Mouse (Mus musculus) MEL (cell line): ENCODE measurements around the gene Thap8. TPM values are rescaled to one million over a fixed set of nuclear protein-coding genes. Genes with fewer than 3 reads are reported as not detected.

Experiments used
- DNase-seq: peaks from one replicate; pipeline ENCODE4 v3.0.0; 2011; ENCODE audit warnings: low read depth, low spot score
- H3K27ac ChIP-seq: 2 replicates; pipeline ENCODE4 v1.5.1; 2012; ENCODE audit warnings: low read depth, mild to moderate bottlenecking, control low read depth, low read length, moderate library complexity; ENCODE audit not compliant: control insufficient read depth
- H3K27me3 ChIP-seq, 2 experiments: fragments of 150-350 bp in 1 of 2; sonication (generic) in 1 of 2; 2 replicates each; pipeline ENCODE4 v1.6.1; 2012; ENCODE audit warnings: low read length in 2 of 2, mild to moderate bottlenecking in 2 of 2, improper control_type of control experiment in 1 of 2, moderate library complexity in 1 of 2; ENCODE audit not compliant: insufficient read depth in 2 of 2, control insufficient read depth in 1 of 2
- H3K36me3 ChIP-seq, 2 experiments: 2 replicates each; pipeline ENCODE4 v1.6.1; 2012 to 2014; ENCODE audit warnings: low read length in 2 of 2, improper control_type of control experiment in 1 of 2, inconsistent platforms in 1 of 2, mild to moderate bottlenecking in 1 of 2; ENCODE audit not compliant: insufficient read depth in 2 of 2, control insufficient read depth in 1 of 2
- H3K4me1 ChIP-seq, 2 experiments: fragments of 150-350 bp in 1 of 2; sonication (generic) in 1 of 2; 2 replicates each; pipeline ENCODE4 v1.6.1; 2012; ENCODE audit warnings: low read length in 2 of 2, improper control_type of control experiment in 1 of 2, mild to moderate bottlenecking in 1 of 2; ENCODE audit not compliant: insufficient read depth in 2 of 2, control insufficient read depth in 1 of 2
- H3K4me3 ChIP-seq, 2 experiments: fragments of 150-350 bp in 1 of 2; sonication (generic) in 1 of 2; 2 replicates each; pipeline ENCODE4 v1.5.1; 2012; ENCODE audit warnings: low read depth in 2 of 2, low read length in 2 of 2, mild to moderate bottlenecking in 2 of 2, moderate library complexity in 2 of 2, control low read depth in 1 of 2, improper control_type of control experiment in 1 of 2; ENCODE audit not compliant: control insufficient read depth in 1 of 2, insufficient read depth in 1 of 2
- H3K79me2 ChIP-seq: 2 replicates; pipeline ENCODE4 v1.6.1; 2012; ENCODE audit warnings: mild to moderate bottlenecking, low read length, moderate library complexity; ENCODE audit not compliant: control insufficient read depth, poor library complexity, insufficient read depth
- H3K9ac ChIP-seq: 2 replicates; pipeline ENCODE4 v1.6.1; 2012; ENCODE audit warnings: low read depth, mild to moderate bottlenecking, control low read depth, low read length, moderate library complexity; ENCODE audit not compliant: control insufficient read depth, poor library complexity, severe bottlenecking
- H3K9me3 ChIP-seq: fragments of 150-350 bp; sonication (generic); replicated peaks from 2 replicates; pipeline ENCODE4 v1.6.1; 2012; ENCODE audit warnings: mild to moderate bottlenecking, low read length, improper control_type of control experiment, moderate library complexity; ENCODE audit not compliant: insufficient read depth
- CHD1 ChIP-seq: IDR thresholded peaks from 2 replicates; pipeline ENCODE4 v1.6.1; 2012; ENCODE audit warnings: low read depth, mild to moderate bottlenecking, inconsistent platforms, low read length, improper control_type of control experiment
- CHD2 ChIP-seq: IDR thresholded peaks from 2 replicates; pipeline ENCODE4 v1.6.1; 2011; ENCODE audit warnings: low read length, improper control_type of control experiment
- E2F4 ChIP-seq: IDR thresholded peaks from 2 replicates; pipeline ENCODE4 v1.6.1; 2011; ENCODE audit warnings: low read depth, low read length, improper control_type of control experiment, borderline replicate concordance
- ELF1 ChIP-seq: IDR thresholded peaks from 2 replicates; pipeline ENCODE4 v1.6.1; 2014; ENCODE audit warnings: low read depth, mild to moderate bottlenecking, inconsistent platforms, low read length, improper control_type of control experiment, moderate library complexity
- ETS1 ChIP-seq: IDR thresholded peaks from 2 replicates; pipeline ENCODE4 v1.6.1; 2012; ENCODE audit warnings: low read depth, mild to moderate bottlenecking, inconsistent platforms, low read length, improper control_type of control experiment, moderate library complexity
- HCFC1 ChIP-seq: IDR thresholded peaks from 2 replicates; pipeline ENCODE4 v1.6.1; 2012; ENCODE audit warnings: low read depth, mild to moderate bottlenecking, inconsistent platforms, low read length, improper control_type of control experiment, moderate library complexity
- MAX ChIP-seq: IDR thresholded peaks from 2 replicates; pipeline ENCODE4 v1.6.1; 2011; ENCODE audit warnings: low read length, improper control_type of control experiment
- MAZ ChIP-seq: IDR thresholded peaks from 2 replicates; pipeline ENCODE4 v1.6.1; 2012; ENCODE audit warnings: low read depth, mild to moderate bottlenecking, inconsistent platforms, low read length, improper control_type of control experiment
- MEF2A ChIP-seq: IDR thresholded peaks from 2 replicates; pipeline ENCODE4 v1.6.1; 2014; ENCODE audit warnings: low read depth, mild to moderate bottlenecking, inconsistent platforms, low read length, improper control_type of control experiment; ENCODE audit not compliant: poor library complexity, insufficient replicate concordance, severe bottlenecking; ENCODE audit errors: extremely low read depth
- MXI1 ChIP-seq: IDR thresholded peaks from 2 replicates; pipeline ENCODE4 v1.6.1; 2011; ENCODE audit warnings: mild to moderate bottlenecking, low read depth, low read length, improper control_type of control experiment
- MYB ChIP-seq: IDR thresholded peaks from 2 replicates; pipeline ENCODE4 v1.6.1; 2011; ENCODE audit warnings: mild to moderate bottlenecking, low read depth, low read length, improper control_type of control experiment
- MYC ChIP-seq: IDR thresholded peaks from 2 replicates; pipeline ENCODE4 v1.6.1; 2011; ENCODE audit warnings: low read depth, mild to moderate bottlenecking, low read length, improper control_type of control experiment, moderate library complexity
- NELFE ChIP-seq: IDR thresholded peaks from 2 replicates; pipeline ENCODE4 v1.6.1; 2011; ENCODE audit warnings: low read depth, low read length, improper control_type of control experiment
- NRF1 ChIP-seq: IDR thresholded peaks from 2 replicates; pipeline ENCODE4 v1.6.1; 2014; ENCODE audit warnings: low read depth, mild to moderate bottlenecking, inconsistent platforms, low read length, improper control_type of control experiment, moderate library complexity; ENCODE audit not compliant: poor library complexity, insufficient read depth, severe bottlenecking
- POLR2A ChIP-seq, 2 experiments: IDR thresholded peaks; 2 replicates each; pipeline ENCODE4 v1.6.1; 2011 to 2012; ENCODE audit warnings: low read length in 2 of 2, mild to moderate bottlenecking in 2 of 2, control low read depth in 1 of 2, improper control_type of control experiment in 1 of 2, low read depth in 1 of 2, moderate library complexity in 1 of 2; ENCODE audit not compliant: control insufficient read depth in 1 of 2, insufficient read depth in 1 of 2, poor library complexity in 1 of 2
- POLR2AphosphoS2 ChIP-seq: IDR thresholded peaks from 2 replicates; pipeline ENCODE4 v1.6.1; 2011; ENCODE audit warnings: low read length, improper control_type of control experiment
- SIN3A ChIP-seq: IDR thresholded peaks from 2 replicates; pipeline ENCODE4 v1.6.1; 2012; ENCODE audit warnings: low read length, improper control_type of control experiment, inconsistent platforms
- SMC3 ChIP-seq: IDR thresholded peaks from 2 replicates; pipeline ENCODE4 v1.6.1; 2011; ENCODE audit warnings: low read depth, low read length, improper control_type of control experiment
- TAL1 ChIP-seq: IDR thresholded peaks from 2 replicates; pipeline ENCODE4 v1.6.1; 2012; ENCODE audit warnings: mild to moderate bottlenecking, inconsistent platforms, low read length, moderate library complexity, mixed read lengths
- TBP ChIP-seq: IDR thresholded peaks from 2 replicates; pipeline ENCODE4 v1.8.0; 2011; ENCODE audit warnings: low read depth, low read length, improper control_type of control experiment
- TCF12 ChIP-seq: IDR thresholded peaks from 2 replicates; pipeline ENCODE4 v1.6.1; 2014; ENCODE audit warnings: low read depth, mild to moderate bottlenecking, inconsistent platforms, low read length, improper control_type of control experiment, moderate library complexity
- UBTF ChIP-seq: IDR thresholded peaks from 2 replicates; pipeline ENCODE4 v1.6.1; 2012; ENCODE audit warnings: low read depth, mild to moderate bottlenecking, inconsistent platforms, low read length, improper control_type of control experiment, moderate library complexity, borderline replicate concordance; ENCODE audit not compliant: insufficient read depth
- USF1 ChIP-seq: IDR thresholded peaks from 2 replicates; pipeline ENCODE4 v1.6.1; 2014; ENCODE audit warnings: low read depth, mild to moderate bottlenecking, inconsistent platforms, low read length, improper control_type of control experiment, moderate library complexity
- ZMIZ1 ChIP-seq: IDR thresholded peaks from 2 replicates; pipeline ENCODE4 v1.6.1; 2012; ENCODE audit warnings: low read depth, mild to moderate bottlenecking, inconsistent platforms, low read length, improper control_type of control experiment, moderate library complexity
- ZNF384 ChIP-seq: IDR thresholded peaks from 2 replicates; pipeline ENCODE4 v1.6.1; 2012; ENCODE audit warnings: low read depth, mild to moderate bottlenecking, inconsistent platforms, low read length, improper control_type of control experiment
- polyA plus RNA-seq, 2 experiments: library from polyadenylated mRNA; stranded (reverse) in 1 of 2; unstranded in 1 of 2; fragments of >175 nt in 1 of 2; fragments of >200 nt in 1 of 2; gene quantifications; 2 replicates each; pipeline versions ENCODE4 v1.2.1 to v1.2.4; 2012; ENCODE audit warnings: low replicate concordance in 2 of 2, low read depth in 1 of 2; ENCODE audit not compliant: insufficient read length in 2 of 2, insufficient read depth in 1 of 2, missing spikeins in 1 of 2
- total RNA-seq: library from RNA; depleted of rRNA; stranded (reverse); fragments of 300-350 nt; gene quantifications from 2 replicates; pipeline ENCODE4 v1.2.3, GENCODE M21; 2012; rRNA removed

Thap8 gene
- total RNA-seq (0.42 and 0.73 TPM in 2 replicates), polyA plus RNA-seq (under 1 TPM in 1 of 2 experiments, not detected in 1; 0.46 TPM)

DNA sequence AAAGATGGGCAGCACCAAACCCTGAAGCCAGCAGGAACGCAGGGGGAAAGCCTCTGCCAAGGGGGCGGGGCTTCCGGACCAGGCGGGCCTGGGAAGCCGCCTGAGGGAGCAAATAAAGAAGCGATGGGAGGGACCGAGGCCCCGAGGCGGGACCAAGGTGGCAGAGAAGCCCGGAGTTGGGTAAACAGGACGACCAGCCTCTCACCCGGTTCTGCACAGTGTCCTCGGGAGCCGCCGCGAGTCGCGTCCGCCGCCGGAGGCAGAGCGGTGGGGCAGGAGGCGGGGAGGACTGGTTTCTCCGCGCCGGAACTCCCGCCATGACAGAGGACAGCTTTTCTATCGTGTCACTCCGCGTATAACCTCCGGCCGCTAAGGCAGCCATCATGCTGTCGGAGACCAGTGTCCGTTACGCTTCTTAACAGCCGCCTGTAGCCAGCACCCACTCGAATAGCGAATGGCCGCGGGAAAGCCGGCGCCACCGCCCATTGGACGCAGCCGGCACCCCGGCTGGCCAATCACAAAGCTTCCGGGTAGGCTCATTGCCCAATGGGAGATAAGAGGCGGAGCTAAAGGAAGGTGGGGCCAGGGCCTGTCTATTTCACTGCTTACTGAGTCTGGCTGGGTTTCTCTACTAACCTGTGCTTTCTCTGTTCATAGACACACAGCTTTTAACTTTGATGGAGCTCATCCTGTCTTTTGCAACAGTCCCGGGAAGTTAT, at the start of gene Thap8, which contains the start of gene Wdr62:
TSS of gene Thap8 (plus strand) at position 144 of the 719 bp plus-strand sequence.
TSS of gene Wdr62 (minus strand) at position 469 of the 719 bp plus-strand sequence.
- TF ChIP-seq TAL1 = no peak
- TF ChIP-seq MAZ = peak; percentile 49; the same call in 1 of the 2 replicates
- peak; percentile 38; the same call in 1 of the 2 replicates for TF ChIP-seq HCFC1
- TF ChIP-seq E2F4 = peak; percentile 56; the same call in 1 of the 2 replicates
- no peak for TF ChIP-seq ETS1
- 0 out of 2 replicates have a peak, but pooled peaks have one; percentile 7 for TF ChIP-seq USF1
- TF ChIP-seq SMC3 = no peak
- peak; percentile 80; the same call in 1 of the 2 replicates for TF ChIP-seq POLR2AphosphoS2
- peak; percentile 84 for TF ChIP-seq TBP
- peak; percentile 52; the same call in 1 of the 2 replicates for TF ChIP-seq MAX
- TF ChIP-seq UBTF = 0 out of 2 replicates have a peak, but pooled peaks have one; percentile 19
- peak; percentile 87 for TF ChIP-seq NELFE
- TF ChIP-seq ELF1 = peak; percentile 75
- TF ChIP-seq POLR2A (IDR thresholded peaks at IDR 0.05; ENCODE audit: control insufficient read depth in 1 of 2, insufficient read depth in 1 of 2, low read depth in 1 of 2, low read length in 2 of 2, poor library complexity in 1 of 2) = peak; percentile 71 to 79; a peak in 3 of 4 replicates
- peak; percentile 36; the same call in 1 of the 2 replicates for TF ChIP-seq MXI1
- no peak; the same call in 1 of the 2 replicates for TF ChIP-seq MEF2A
- TF ChIP-seq MYC = no peak
- peak; percentile 95 for TF ChIP-seq CHD1
- peak; percentile 77 for TF ChIP-seq MYB
- TF ChIP-seq ZNF384 = no peak
- TF ChIP-seq SIN3A = peak; percentile 93
- TF ChIP-seq CHD2 = peak; percentile 38; the same call in 1 of the 2 replicates
- TF ChIP-seq ZMIZ1 = peak; percentile 74
- 0 out of 2 replicates have a peak, but pooled peaks have one; percentile 15 for TF ChIP-seq NRF1
- 0 out of 2 replicates have a peak, but pooled peaks have one; percentile 7 for TF ChIP-seq TCF12
- Histone ChIP-seq H3K27ac (peak within 1 kb of the TSS; percentile 96), H3K79me2 (peaks cover 10% of the 10 kb centered on the region), H3K4me1 (peaks cover 0 to 8% of the 10 kb centered on the region in 2 experiments; a peak in 1 of 4 replicates), H3K4me3 (peak within 1 kb of the TSS; percentile 71 to 82), H3K36me3 (peaks cover 0 to 11% of the 10 kb centered on the region in 2 experiments; a peak in 2 of 4 replicates), H3K9ac (peak within 1 kb of the TSS; percentile 82), H3K9me3 (no peaks in the 10 kb centered on the region), H3K27me3 (no peaks in the 10 kb centered on the region)
- peak; percentile 97 for DNase-seq
